Mouse (Mus musculus): ENCODE data around the gene Iqsec2. TPM values are rescaled to one million over a fixed set of nuclear protein-coding genes. Genes with fewer than 3 reads are reported as not detected.

The Iqsec2 gene
- polyA plus RNA-seq, 1 experiment from 2014 or later, result 7.7 TPM

- Histone ChIP-seq H3K4me3 (no peak overlapping the region), H3K27ac (no peak overlapping the region), H3K27me3 (ENCODE audit: insufficient read depth, poor library complexity, severe bottlenecking) (peaks cover 55% of the 10 kb centered on the region; the same call in 1 of the 2 replicates), H3K36me3 (no peaks in the 10 kb centered on the region), H3K9me3 (no peaks in the 10 kb centered on the region), H3K4me1 (no peaks in the 10 kb centered on the region)
- 86% methylated on average over 4 of the region's 4 CpGs for WGBS
- no peak for DNase-seq (ENCODE audit: low spot score)
Observed at GRCm38 (mm10) chrX:152161404-152161803, 17.3 kb downstream of the Iqsec2 start.

DNA sequence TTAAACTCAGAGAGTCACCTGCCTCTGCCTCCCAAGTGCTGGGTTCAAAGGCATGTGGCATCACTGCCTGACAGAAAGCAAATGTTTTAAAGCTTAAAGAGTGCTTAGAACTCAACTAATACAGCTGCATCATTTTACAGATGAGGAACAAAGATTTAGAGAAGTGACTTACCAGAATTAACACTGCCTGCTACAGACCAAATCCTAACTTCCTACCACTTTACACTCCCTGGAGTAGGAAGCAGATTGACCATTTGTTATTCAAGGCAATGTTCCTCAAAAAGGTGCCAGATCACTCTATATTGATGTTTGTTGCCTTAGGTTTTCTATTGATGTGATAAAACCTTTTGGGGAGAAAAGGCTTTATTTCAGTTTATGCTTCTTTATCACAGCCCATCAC, 20.0 kb downstream of the Iqsec2 start:
- H3K27me3 ChIP-seq (ENCODE audit: insufficient read depth, poor library complexity, severe bottlenecking), result peaks cover 67% of the 10 kb centered on the region; the same call in 1 of the 2 replicates
- DNase-seq (ENCODE audit: low spot score), result no peak
- no peaks in the 10 kb centered on the region for H3K4me1 ChIP-seq
- H3K27ac ChIP-seq, result no peak overlapping the region
- H3K36me3 ChIP-seq, result no peaks in the 10 kb centered on the region
- no peaks in the 10 kb centered on the region for H3K9me3 ChIP-seq
- no peak overlapping the region for H3K4me3 ChIP-seq

DNA sequence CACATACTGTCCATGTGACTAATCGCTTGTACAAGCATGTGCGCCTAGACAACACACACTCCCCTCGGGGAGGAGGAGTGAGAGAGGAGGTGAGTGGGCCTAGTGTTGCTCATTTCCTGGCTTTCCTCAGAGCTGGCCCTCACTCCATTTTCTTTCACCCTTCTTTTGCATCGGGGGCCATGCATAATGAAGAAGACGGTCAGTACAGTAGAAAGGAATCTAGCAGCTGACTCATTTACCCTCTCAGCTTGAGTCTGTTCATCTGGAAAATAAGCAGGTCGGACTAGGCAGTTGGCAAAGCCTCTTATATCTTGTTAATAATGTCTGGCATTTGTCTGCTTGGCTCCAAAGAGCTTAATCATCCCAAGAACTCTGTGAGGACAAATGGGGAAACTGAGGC, 22.1 kb downstream of the Iqsec2 start:
- Histone ChIP-seq H3K4me1 (peaks cover 5% of the 10 kb centered on the region; the same call in 1 of the 2 replicates), H3K27ac (no peak overlapping the region), H3K27me3 (ENCODE audit: insufficient read depth, poor library complexity, severe bottlenecking) (peaks cover 82% of the 10 kb centered on the region; the same call in 1 of the 2 replicates), H3K4me3 (no peak overlapping the region), H3K9me3 (no peaks in the 10 kb centered on the region), H3K36me3 (no peaks in the 10 kb centered on the region)
- WGBS, result 83% methylated on average over 6 of the region's 6 CpGs
- DNase-seq (ENCODE audit: low spot score), result no peak

DNA sequence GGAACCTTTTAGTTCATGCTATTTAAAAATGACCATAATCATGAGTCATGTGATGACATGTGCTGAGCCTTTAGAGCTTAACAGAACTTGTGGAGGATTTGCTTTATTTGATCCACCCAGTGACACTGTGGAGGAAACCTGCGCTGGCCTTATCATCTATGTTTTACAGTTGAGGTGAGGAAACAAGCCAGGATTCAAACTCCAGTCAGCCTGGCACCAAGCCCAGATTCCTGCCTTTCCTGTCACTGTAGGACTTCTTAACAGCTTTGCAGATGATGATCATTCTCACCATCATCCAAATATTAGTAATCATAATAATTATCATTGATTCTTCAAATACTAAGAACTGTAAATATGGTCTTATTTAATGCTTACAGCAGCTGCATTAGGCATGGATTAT, 24.5 kb downstream of the Iqsec2 start:
- Histone ChIP-seq H3K27ac (no peak overlapping the region), H3K4me1 (peaks cover 20% of the 10 kb centered on the region), H3K9me3 (no peaks in the 10 kb centered on the region), H3K36me3 (no peaks in the 10 kb centered on the region), H3K27me3 (ENCODE audit: insufficient read depth, poor library complexity, severe bottlenecking) (peaks cover 90% of the 10 kb centered on the region; the same call in 1 of the 2 replicates), H3K4me3 (no peak overlapping the region)
- no peak for DNase-seq (ENCODE audit: low spot score)
- WGBS, result 76% methylated on average over 1 of the region's 1 CpGs

DNA sequence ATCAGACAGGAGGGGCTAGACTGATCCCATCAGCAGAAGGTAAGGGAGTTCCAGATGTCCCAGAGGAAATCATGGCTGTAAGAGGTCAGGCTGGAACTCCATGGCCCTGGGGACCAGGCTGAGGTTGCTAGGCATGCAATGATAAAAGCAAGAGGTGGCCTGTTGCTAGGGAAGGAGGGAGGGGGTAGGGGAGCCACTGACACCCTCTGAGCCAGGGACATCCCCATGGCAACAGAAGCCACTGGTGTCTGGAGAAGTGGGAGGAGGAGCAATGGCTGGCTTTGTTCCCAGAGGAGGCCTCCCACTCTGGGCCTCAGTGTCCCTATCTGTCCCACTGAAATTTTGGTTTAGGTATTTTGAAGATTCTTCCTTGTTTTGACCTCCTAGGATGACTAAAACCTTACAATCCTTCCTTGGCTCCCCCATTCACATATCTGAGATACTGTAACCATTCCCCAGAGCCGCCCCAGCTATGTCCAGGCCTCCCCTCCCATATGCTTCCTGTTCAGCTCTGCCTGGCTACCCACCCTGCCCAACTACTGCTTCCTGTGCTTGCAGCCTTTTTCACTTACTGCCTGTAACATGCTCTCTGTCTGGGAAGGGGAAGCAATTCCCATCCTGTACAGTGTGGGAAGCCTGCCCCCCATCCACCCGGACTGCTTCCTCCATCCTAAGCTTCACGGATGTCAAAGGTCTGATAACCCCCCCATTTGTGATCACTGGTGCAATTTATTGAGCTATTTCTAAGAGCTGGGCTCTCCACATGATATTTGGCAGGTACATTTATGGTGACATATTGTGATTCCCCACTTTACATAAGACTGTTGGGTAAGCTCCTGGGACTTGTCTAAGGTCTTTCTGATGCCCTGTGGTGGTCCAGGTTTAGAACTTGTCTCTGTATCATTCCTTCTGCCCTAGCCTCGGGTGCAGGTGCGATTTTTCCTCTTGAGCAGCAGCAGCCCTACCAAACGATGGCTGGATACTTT, 27.3 kb downstream of the Iqsec2 start:
- Histone ChIP-seq H3K4me1 (peaks cover 20% of the 10 kb centered on the region), H3K4me3 (no peak overlapping the region), H3K9me3 (no peaks in the 10 kb centered on the region), H3K27me3 (ENCODE audit: insufficient read depth, poor library complexity, severe bottlenecking) (peaks cover 88% of the 10 kb centered on the region; the same call in 1 of the 2 replicates), H3K27ac (peak overlapping the region; percentile 33), H3K36me3 (no peaks in the 10 kb centered on the region)
- DNase-seq (ENCODE audit: low spot score), result peak; percentile 83
- WGBS, result 61% methylated on average over 6 of the region's 6 CpGs

- peak; percentile 76 for DNase-seq (ENCODE audit: low spot score)
- peaks cover 88% of the 10 kb centered on the region for H3K27me3 ChIP-seq (ENCODE audit: insufficient read depth, poor library complexity, severe bottlenecking)
- H3K9me3 ChIP-seq, result no peaks in the 10 kb centered on the region
- H3K4me3 ChIP-seq, result no peak overlapping the region
- H3K36me3 ChIP-seq, result no peaks in the 10 kb centered on the region
- H3K4me1 ChIP-seq, result peaks cover 20% of the 10 kb centered on the region
- 35% methylated on average over 3 of the region's 3 CpGs for WGBS
- peak overlapping the region; percentile 64 for H3K27ac ChIP-seq
Observed at GRCm38 (mm10) chrX:152172487-152172935, 28.4 kb downstream of the Iqsec2 start.

- 23% methylated on average over 3 of the region's 3 CpGs for WGBS
- no peak for DNase-seq (ENCODE audit: low spot score)
Observed at GRCm38 (mm10) chrX:152175284-152175683, 31.2 kb downstream of the Iqsec2 start.

DNA sequence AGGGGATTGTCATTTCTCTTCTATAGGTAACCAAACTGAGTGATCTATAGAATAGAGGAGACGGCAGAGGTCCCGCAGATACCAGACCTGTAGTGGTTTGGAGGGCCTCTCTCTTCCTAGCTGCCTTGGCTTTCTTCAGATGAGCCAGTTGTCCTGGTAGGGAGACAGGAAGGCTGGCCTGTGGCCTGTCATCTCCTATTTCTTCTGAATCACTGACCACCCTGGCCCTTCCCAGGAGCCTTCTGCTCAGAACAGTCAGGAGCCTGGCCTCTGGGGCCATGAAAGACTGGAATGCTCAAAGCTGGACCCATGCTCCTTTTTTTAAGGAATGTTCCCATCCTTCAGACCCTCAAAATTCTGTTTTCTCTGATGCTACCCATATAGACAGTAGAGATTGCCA, 33.8 kb downstream of the Iqsec2 start:
- 95% methylated on average over 2 of the region's 2 CpGs for WGBS
- peaks cover 4% of the 10 kb centered on the region; the same call in 1 of the 2 replicates for H3K4me1 ChIP-seq
- peaks cover 75% of the 10 kb centered on the region for H3K27me3 ChIP-seq (ENCODE audit: insufficient read depth, poor library complexity, severe bottlenecking)
- H3K4me3 ChIP-seq, result no peak overlapping the region
- no peak for DNase-seq (ENCODE audit: low spot score)
- H3K36me3 ChIP-seq, result no peaks in the 10 kb centered on the region
- no peaks in the 10 kb centered on the region for H3K9me3 ChIP-seq
- no peak overlapping the region for H3K27ac ChIP-seq

More at GRCm38 (mm10) chrX:152175284-152175683, 31.2 kb downstream of the Iqsec2 start:
- Histone ChIP-seq H3K27me3 (ENCODE audit: insufficient read depth, poor library complexity, severe bottlenecking) (peaks cover 86% of the 10 kb centered on the region), H3K4me3 (no peak overlapping the region), H3K27ac (no peak overlapping the region), H3K4me1 (peaks cover 23% of the 10 kb centered on the region), H3K36me3 (no peaks in the 10 kb centered on the region), H3K9me3 (no peaks in the 10 kb centered on the region)

- peak overlapping the region; percentile 47; the same call in 1 of the 2 replicates for H3K27ac ChIP-seq
- peak; percentile 74 for DNase-seq (ENCODE audit: low spot score)
- 0 out of 2 replicates have a peak, but pooled peaks cover 4% of the 10 kb centered on the region for H3K4me1 ChIP-seq
- no peaks in the 10 kb centered on the region for H3K9me3 ChIP-seq
- H3K4me3 ChIP-seq, result peak overlapping the region; percentile 48
- H3K36me3 ChIP-seq, result no peaks in the 10 kb centered on the region
- peaks cover 65% of the 10 kb centered on the region for H3K27me3 ChIP-seq (ENCODE audit: insufficient read depth, poor library complexity, severe bottlenecking)
- WGBS, result 38% methylated on average over 8 of the region's 8 CpGs
Observed at GRCm38 (mm10) chrX:152178843-152179545, 34.9 kb downstream of the Iqsec2 start.

- Histone ChIP-seq H3K4me3 (no peak overlapping the region), H3K4me1 (0 out of 2 replicates have a peak, but pooled peaks cover 4% of the 10 kb centered on the region), H3K9me3 (no peaks in the 10 kb centered on the region), H3K27me3 (ENCODE audit: insufficient read depth, poor library complexity, severe bottlenecking) (peaks cover 57% of the 10 kb centered on the region), H3K36me3 (no peaks in the 10 kb centered on the region), H3K27ac (no peak overlapping the region)
- 60% methylated on average over 7 of the region's 7 CpGs for WGBS
- DNase-seq (ENCODE audit: low spot score), result no peak
Observed at GRCm38 (mm10) chrX:152179670-152180656, 35.9 kb downstream of the Iqsec2 start.

GRCm38 (mm10) chrX:152187151-152187550, 43.1 kb downstream of the Iqsec2 start:
- Histone ChIP-seq H3K36me3 (no peaks in the 10 kb centered on the region), H3K27me3 (ENCODE audit: insufficient read depth, poor library complexity, severe bottlenecking) (peaks cover 39% of the 10 kb centered on the region; the same call in 1 of the 2 replicates), H3K4me1 (no peaks in the 10 kb centered on the region), H3K9me3 (no peaks in the 10 kb centered on the region), H3K27ac (no peak overlapping the region), H3K4me3 (no peak overlapping the region)
- no peak for DNase-seq (ENCODE audit: low spot score)

- Histone ChIP-seq H3K36me3 (no peaks in the 10 kb centered on the region), H3K27ac (no peak overlapping the region), H3K27me3 (ENCODE audit: insufficient read depth, poor library complexity, severe bottlenecking) (peaks cover 75% of the 10 kb centered on the region), H3K4me1 (no peaks in the 10 kb centered on the region), H3K4me3 (no peak overlapping the region), H3K9me3 (no peaks in the 10 kb centered on the region)
- no peak for DNase-seq (ENCODE audit: low spot score)
- WGBS, result 66% methylated on average over 1 of the region's 1 CpGs
Observed at GRCm38 (mm10) chrX:152191266-152191665, 47.2 kb downstream of the Iqsec2 start.

Data from heart, embryonic 10.5 days (tissue).